Mouse (Mus musculus): ENCODE data around the gene Acox1. TPM values are rescaled to one million over a fixed set of nuclear protein-coding genes. Genes with fewer than 3 reads are reported as not detected.

Acox1 gene
- polyA plus RNA-seq, 1 experiment: 265 TPM

DNA sequence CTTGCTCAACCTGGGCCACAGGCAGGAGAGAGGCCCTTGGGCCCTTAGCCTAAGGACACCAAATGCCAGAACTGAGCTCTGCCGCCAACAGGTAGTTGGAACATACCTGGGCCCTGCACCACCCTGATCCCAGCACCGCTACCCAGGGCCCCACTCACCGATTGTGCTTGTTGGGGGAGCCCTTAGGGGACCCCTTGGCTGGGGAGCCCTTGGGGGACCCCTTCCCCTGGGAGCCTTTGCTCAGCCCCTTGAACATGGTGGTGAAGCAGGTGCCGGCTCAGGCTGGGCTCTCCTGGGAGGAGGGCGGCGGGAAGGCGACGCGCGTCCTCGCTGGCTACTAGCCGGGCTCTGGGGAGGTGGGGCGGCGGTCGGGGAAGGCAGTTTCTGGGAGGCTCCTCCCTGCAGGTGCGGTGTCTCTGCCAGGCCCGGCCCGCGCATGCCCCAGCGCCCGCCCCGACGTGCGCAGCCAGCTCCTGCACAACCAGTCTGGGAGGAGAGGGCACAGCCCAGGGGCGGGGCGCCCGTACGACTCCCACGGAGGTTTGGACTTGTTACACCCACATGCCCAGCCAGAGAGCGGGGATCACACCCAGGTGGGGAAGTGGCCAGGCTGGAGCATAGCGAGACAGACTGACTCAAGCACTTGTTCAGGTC lies 39.0 kb upstream of the Acox1 start, which contains the start of gene Evpl:
Evpl (minus strand) TSS at position 336 of the 654 bp plus-strand sequence.
- H3K27ac ChIP-seq (ENCODE audit: insufficient read depth, low read depth, low read length): peak within 1 kb of the TSS; percentile 47
- H3K36me3 ChIP-seq (ENCODE audit: control insufficient read depth, insufficient read depth, low read length): no peaks in the 10 kb centered on the region
- TF ChIP-seq POLR2A (IDR thresholded peaks at IDR 0.05; ENCODE audit: low read depth, low read length) (peak; percentile 65), CTCF (conservative IDR thresholded peaks at IDR 0.05; ENCODE audit: insufficient read depth, insufficient read length, low read depth, low read length) (no peak)
- H3K27me3 ChIP-seq (replicated peaks; ENCODE audit: control insufficient read depth, insufficient read depth, low read length): no peaks in the 10 kb centered on the region
- WGBS: 6% methylated on average over 31 of the region's 31 CpGs
- peak within 1 kb of the TSS; percentile 49 for H3K4me3 ChIP-seq (ENCODE audit: insufficient read depth, low read depth, low read length)
- peaks cover 16% of the 10 kb centered on the region for H3K4me1 ChIP-seq (ENCODE audit: control insufficient read depth, insufficient read depth, low read length)
- peak; percentile 98 for DNase-seq

DNA sequence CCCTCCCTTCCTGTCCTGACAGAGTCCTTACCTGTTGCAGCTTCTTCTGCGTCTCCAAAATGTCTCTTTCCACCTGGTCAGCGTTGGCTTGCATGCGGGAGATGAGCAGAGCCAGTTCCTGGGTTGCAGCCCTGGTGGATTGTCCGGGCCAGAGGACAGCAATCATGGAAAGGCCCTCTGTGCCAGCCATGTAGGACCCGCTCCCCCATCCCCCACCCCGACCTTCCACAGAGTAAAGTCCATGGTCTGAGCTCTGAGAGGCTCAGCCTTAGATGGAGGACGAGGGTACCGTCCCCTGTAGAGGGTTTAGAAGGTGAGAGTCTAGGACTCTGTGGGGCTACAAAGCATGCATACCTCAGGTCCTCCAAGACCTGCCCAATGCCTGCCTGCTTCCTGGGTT lies 36.1 kb upstream of the Acox1 start:
- no peaks in the 10 kb centered on the region for H3K36me3 ChIP-seq (ENCODE audit: control insufficient read depth, insufficient read depth, low read length)
- no peak overlapping the region for H3K4me3 ChIP-seq (ENCODE audit: insufficient read depth, low read depth, low read length)
- 57% methylated on average over 8 of the region's 8 CpGs for WGBS
- no peak overlapping the region for H3K27ac ChIP-seq (ENCODE audit: insufficient read depth, low read depth, low read length)
- DNase-seq: peak; percentile 60
- H3K4me1 ChIP-seq (ENCODE audit: control insufficient read depth, insufficient read depth, low read length): peaks cover 6% of the 10 kb centered on the region
- TF ChIP-seq POLR2A (IDR thresholded peaks at IDR 0.05; ENCODE audit: low read depth, low read length) (no peak), CTCF (conservative IDR thresholded peaks at IDR 0.05; ENCODE audit: insufficient read depth, insufficient read length, low read depth, low read length) (no peak)
- H3K27me3 ChIP-seq (replicated peaks; ENCODE audit: control insufficient read depth, insufficient read depth, low read length): no peaks in the 10 kb centered on the region

DNA sequence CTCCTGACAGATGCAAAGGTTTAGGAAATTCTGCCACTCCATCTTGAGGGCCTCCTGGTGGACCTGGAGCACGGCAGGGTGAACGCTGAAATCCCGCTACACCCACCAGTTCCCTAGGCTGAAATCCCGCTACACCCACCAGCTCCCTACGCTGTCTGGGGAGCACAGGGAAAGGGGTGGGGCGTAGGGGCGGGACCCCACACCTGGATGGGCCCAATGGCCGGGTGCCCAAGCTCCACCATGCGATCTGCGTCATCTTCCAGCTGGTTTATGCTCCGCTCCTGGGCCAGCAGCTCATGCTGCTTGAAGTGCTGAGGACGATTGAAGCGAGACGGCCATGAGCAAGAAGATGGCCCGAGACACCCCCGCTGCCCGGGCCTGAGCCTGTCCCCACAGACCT lies 33.6 kb upstream of the Acox1 start:
- Histone ChIP-seq H3K4me1 (ENCODE audit: control insufficient read depth, insufficient read depth, low read length) (peaks cover 10% of the 10 kb centered on the region), H3K27me3 (replicated peaks; ENCODE audit: control insufficient read depth, insufficient read depth, low read length) (no peaks in the 10 kb centered on the region), H3K36me3 (ENCODE audit: control insufficient read depth, insufficient read depth, low read length) (no peaks in the 10 kb centered on the region), H3K4me3 (ENCODE audit: insufficient read depth, low read depth, low read length) (no peak overlapping the region), H3K27ac (ENCODE audit: insufficient read depth, low read depth, low read length) (no peak overlapping the region)
- no peak for DNase-seq
- 67% methylated on average over 17 of the region's 17 CpGs for WGBS
- TF ChIP-seq CTCF (conservative IDR thresholded peaks at IDR 0.05; ENCODE audit: insufficient read depth, insufficient read length, low read depth, low read length): no peak
- no peak for TF ChIP-seq POLR2A (IDR thresholded peaks at IDR 0.05; ENCODE audit: low read depth, low read length)

DNA sequence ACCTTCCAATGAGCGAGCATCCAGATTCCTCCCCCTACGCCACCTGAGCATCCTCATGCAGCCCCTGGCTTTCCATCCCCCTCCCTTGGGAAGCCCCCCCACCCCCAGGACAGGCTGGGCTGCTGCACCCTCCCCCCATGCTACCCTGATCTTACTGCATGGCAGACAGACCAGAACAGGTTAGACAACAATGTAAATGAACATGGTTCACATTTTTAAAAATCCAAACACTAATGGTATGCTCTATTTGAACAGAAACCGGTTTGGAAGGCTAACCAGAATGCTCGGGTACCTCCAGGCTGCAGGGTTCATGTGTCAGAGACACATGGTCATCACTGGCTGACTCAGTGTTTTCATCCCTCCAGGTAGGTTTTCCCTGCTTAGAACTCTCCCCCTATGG lies 29.9 kb upstream of the Acox1 start:
- Histone ChIP-seq H3K4me1 (ENCODE audit: control insufficient read depth, insufficient read depth, low read length) (peaks cover 4% of the 10 kb centered on the region; the same call in 1 of the 2 replicates), H3K36me3 (ENCODE audit: control insufficient read depth, insufficient read depth, low read length) (no peaks in the 10 kb centered on the region), H3K27ac (ENCODE audit: insufficient read depth, low read depth, low read length) (no peak overlapping the region), H3K4me3 (ENCODE audit: insufficient read depth, low read depth, low read length) (no peak overlapping the region), H3K27me3 (replicated peaks; ENCODE audit: control insufficient read depth, insufficient read depth, low read length) (no peaks in the 10 kb centered on the region)
- WGBS: 70% methylated on average over 4 of the region's 4 CpGs
- DNase-seq: no peak
- TF ChIP-seq POLR2A (IDR thresholded peaks at IDR 0.05; ENCODE audit: low read depth, low read length) (no peak), CTCF (conservative IDR thresholded peaks at IDR 0.05; ENCODE audit: insufficient read depth, insufficient read length, low read depth, low read length) (no peak)

DNA sequence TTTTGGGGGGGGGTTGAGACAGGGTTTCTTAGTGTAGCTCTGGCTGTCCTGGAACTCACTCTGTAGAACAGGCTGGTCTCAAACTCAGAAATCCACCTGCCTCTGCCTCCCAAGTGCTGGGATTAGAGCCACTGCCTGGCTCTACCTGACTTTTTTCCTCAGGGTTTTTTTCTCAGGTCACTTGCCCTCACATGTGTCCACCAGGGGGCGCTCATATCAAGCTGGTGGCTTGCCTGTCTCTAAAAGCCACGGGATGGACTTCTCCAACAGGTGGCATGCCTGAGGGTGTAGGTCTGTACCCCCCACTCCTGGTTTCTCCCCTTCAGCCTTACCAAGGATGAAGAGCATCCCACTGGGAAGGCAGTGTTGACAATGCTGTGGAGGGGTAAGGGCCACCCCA lies 27.6 kb upstream of the Acox1 start:
- WGBS: 3% methylated on average over 2 of the region's 2 CpGs
- H3K4me1 ChIP-seq (ENCODE audit: control insufficient read depth, insufficient read depth, low read length): peaks cover 4% of the 10 kb centered on the region; the same call in 1 of the 2 replicates
- no peak overlapping the region for H3K27ac ChIP-seq (ENCODE audit: insufficient read depth, low read depth, low read length)
- H3K36me3 ChIP-seq (ENCODE audit: control insufficient read depth, insufficient read depth, low read length): no peaks in the 10 kb centered on the region
- H3K4me3 ChIP-seq (ENCODE audit: insufficient read depth, low read depth, low read length): no peak overlapping the region
- H3K27me3 ChIP-seq (replicated peaks; ENCODE audit: control insufficient read depth, insufficient read depth, low read length): no peaks in the 10 kb centered on the region
- TF ChIP-seq CTCF (conservative IDR thresholded peaks at IDR 0.05; ENCODE audit: insufficient read depth, insufficient read length, low read depth, low read length) (peak; percentile 85), POLR2A (IDR thresholded peaks at IDR 0.05; ENCODE audit: low read depth, low read length) (no peak)
- DNase-seq: peak; percentile 89

DNA sequence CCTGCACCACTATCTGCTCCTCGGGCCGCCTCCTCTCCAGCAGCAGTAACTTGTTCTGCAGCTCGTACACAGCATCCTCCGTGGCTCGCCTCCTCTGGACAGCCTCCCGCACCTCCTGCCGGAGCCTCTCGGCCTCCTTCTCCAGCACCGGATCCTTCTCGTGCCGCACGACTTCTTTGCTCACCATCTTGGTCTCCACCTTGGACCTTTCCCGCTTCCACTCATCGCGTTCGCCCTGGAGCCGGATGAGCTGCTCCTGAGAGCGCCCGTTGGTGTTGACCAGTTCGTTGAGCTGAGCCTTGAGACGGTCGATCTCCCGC lies 23.9 kb upstream of the Acox1 start:
- 53% methylated on average over 23 of the region's 23 CpGs for WGBS
- TF ChIP-seq POLR2A (IDR thresholded peaks at IDR 0.05; ENCODE audit: low read depth, low read length) (no peak), CTCF (conservative IDR thresholded peaks at IDR 0.05; ENCODE audit: insufficient read depth, insufficient read length, low read depth, low read length) (no peak)
- no peak for DNase-seq
- Histone ChIP-seq H3K27ac (ENCODE audit: insufficient read depth, low read depth, low read length) (no peak overlapping the region), H3K36me3 (ENCODE audit: control insufficient read depth, insufficient read depth, low read length) (no peaks in the 10 kb centered on the region), H3K4me1 (ENCODE audit: control insufficient read depth, insufficient read depth, low read length) (peaks cover 21% of the 10 kb centered on the region), H3K4me3 (ENCODE audit: insufficient read depth, low read depth, low read length) (peak overlapping the region; percentile 28; the same call in 1 of the 2 replicates), H3K27me3 (replicated peaks; ENCODE audit: control insufficient read depth, insufficient read depth, low read length) (no peaks in the 10 kb centered on the region)

DNA sequence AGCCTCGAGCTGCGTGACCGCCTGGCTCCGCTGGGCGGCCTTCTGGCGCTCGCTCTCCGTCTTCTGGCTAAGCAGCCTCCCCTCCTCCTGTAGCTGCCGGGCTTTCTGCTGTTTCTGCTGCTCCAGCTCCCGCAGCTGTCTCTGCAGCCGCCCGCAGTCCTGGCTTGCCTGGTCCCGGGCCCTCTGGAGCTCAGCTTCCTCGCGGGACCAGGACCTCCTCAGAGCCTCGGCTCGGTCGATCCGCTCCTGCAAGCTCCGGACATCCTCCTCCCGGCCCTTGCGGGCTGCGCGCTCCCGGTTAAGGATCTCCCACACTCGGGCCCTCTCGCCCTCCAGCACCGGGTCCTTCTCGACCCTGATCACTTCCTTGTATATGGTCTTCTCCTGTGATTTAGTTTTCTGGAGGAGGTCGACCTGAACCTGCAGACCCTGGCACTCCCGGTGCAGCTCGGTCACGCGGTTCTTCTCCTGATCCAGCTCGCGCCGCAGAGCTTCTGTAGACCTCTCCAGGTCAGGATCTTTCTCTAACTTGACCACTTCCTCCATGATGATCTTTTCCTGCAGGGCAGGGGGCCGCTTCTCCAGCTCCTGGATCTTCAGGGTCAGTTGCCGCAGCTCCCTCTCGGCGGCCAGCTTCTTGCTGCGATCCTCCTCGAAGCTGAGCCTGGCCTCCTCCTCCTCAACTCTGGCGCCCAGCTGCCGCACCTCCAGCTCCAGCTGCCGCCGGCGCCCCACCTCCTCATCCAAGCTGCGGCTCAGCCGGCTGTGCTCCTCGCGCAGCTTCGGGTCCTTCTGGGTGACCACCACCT lies 23.3 kb upstream of the Acox1 start:
- peak overlapping the region; percentile 28; the same call in 1 of the 2 replicates for H3K4me3 ChIP-seq (ENCODE audit: insufficient read depth, low read depth, low read length)
- no peak for TF ChIP-seq CTCF (conservative IDR thresholded peaks at IDR 0.05; ENCODE audit: insufficient read depth, insufficient read length, low read depth, low read length)
- no peak overlapping the region for H3K27ac ChIP-seq (ENCODE audit: insufficient read depth, low read depth, low read length)
- H3K36me3 ChIP-seq (ENCODE audit: control insufficient read depth, insufficient read depth, low read length): no peaks in the 10 kb centered on the region
- 46% methylated on average over 53 of the region's 53 CpGs for WGBS
- no peak for DNase-seq
- H3K4me1 ChIP-seq (ENCODE audit: control insufficient read depth, insufficient read depth, low read length): peaks cover 21% of the 10 kb centered on the region
- H3K27me3 ChIP-seq (replicated peaks; ENCODE audit: control insufficient read depth, insufficient read depth, low read length): no peaks in the 10 kb centered on the region
